Mouse (Mus musculus) megakaryocyte, embryonic 14.5 days (primary cell): ENCODE measurements around the gene Chd4.

Experiments used
- FLI1 ChIP-seq: IDR thresholded peaks from 2 replicates; pipeline ENCODE4 v1.6.1; 2012; ENCODE audit warnings: low read length, inconsistent platforms, mixed read lengths
- GATA1 ChIP-seq: IDR thresholded peaks from 3 replicates; pipeline ENCODE4 v1.6.1; 2012; ENCODE audit warnings: mixed read lengths, low read length, inconsistent platforms, borderline replicate concordance

GRCm38 (mm10) chr6:125067571-125067995 is 28.2 kb upstream of the Chd4 start, which contains the start of gene Lpar5:
- TF ChIP-seq GATA1 (no peak), FLI1 (no peak)
